Mouse (Mus musculus) layer of hippocampus, postnatal 14 days (tissue): ENCODE results near the gene Sh3yl1. TPM values are rescaled to one million over a fixed set of nuclear protein-coding genes. Genes with fewer than 3 reads are reported as not detected.
A peak's percentile ranks its signal among the peaks of the same experiment; 100 is the strongest.

ENCODE experiments used
- DNase-seq, 2 experiments: peaks; one replicate each; pipeline ENCODE4 v3.0.0; 2021 to 2022; ENCODE audit warnings: low spot score in 2 of 2, mixed read lengths in 1 of 2
- long read RNA-seq, 2 experiments: library from polyadenylated mRNA; stranded (forward); transcript quantifications; one replicate each; pipeline ENCODE4 v2.0.0; 2021
- total RNA-seq, 2 experiments: library from RNA; stranded (reverse); gene quantifications; 2 replicates each; pipeline ENCODE4 v1.2.3; 2021

The Sh3yl1 gene
- total RNA-seq = 10 to 100 TPM; 15.1 to 17.0 TPM
- long read RNA-seq, experiment 1, transcript Sh3yl1-201 (10 exons, 1,750 nt) = major isoform, 23 of 25 reads
- long read RNA-seq, experiment 1, partial matches to known transcripts = 0 of 25 reads
- long read RNA-seq, experiment 1, other reads (novel, unspliced or antisense) = 1 of 25 reads
- long read RNA-seq, experiment 2, transcript Sh3yl1-201 (10 exons, 1,750 nt) = major isoform, 27 of 28 reads
- long read RNA-seq, experiment 2, partial matches to known transcripts = 0 of 28 reads
- long read RNA-seq, experiment 2, other reads (novel, unspliced or antisense) = 1 of 28 reads

- peak; percentile 95 to 96 for DNase-seq
Observed at GRCm38 (mm10) chr12:30911261-30912047, at the start of gene Sh3yl1, which contains the start of gene Acp1. Sh3yl1 (plus strand) TSS chr12:30911668. Acp1 (minus strand) TSS chr12:30911589.

- DNase-seq = no peak
Observed at GRCm38 (mm10) chr12:30864347-30864746, 47.1 kb upstream of the Sh3yl1 start.

GRCm38 (mm10) chr12:30865781-30866180 lies 45.7 kb upstream of the Sh3yl1 start:
- no peak for DNase-seq

- DNase-seq = no peak
Observed at GRCm38 (mm10) chr12:30879447-30879846, 32.0 kb upstream of the Sh3yl1 start.

- no peak for DNase-seq
Observed at GRCm38 (mm10) chr12:30883592-30883985, 27.9 kb upstream of the Sh3yl1 start.

GRCm38 (mm10) chr12:30883986-30884621 lies 27.4 kb upstream of the Sh3yl1 start, which contains the start of gene Alkal2:
Alkal2 (plus strand) TSS chr12:30884322.
- DNase-seq = peak in 1 of 2 experiments; percentile 17

- no peak for DNase-seq
Observed at GRCm38 (mm10) chr12:30884622-30885230, 26.7 kb upstream of the Sh3yl1 start.

- DNase-seq = no peak
Observed at GRCm38 (mm10) chr12:30885891-30886290, 25.6 kb upstream of the Sh3yl1 start.

- DNase-seq = no peak
Observed at GRCm38 (mm10) chr12:30888003-30888402, 23.5 kb upstream of the Sh3yl1 start.

- peak; percentile 46 to 79 for DNase-seq
Observed at GRCm38 (mm10) chr12:30890067-30890466, 21.4 kb upstream of the Sh3yl1 start.

GRCm38 (mm10) chr12:30891438-30891837 lies 20.0 kb upstream of the Sh3yl1 start:
- no peak for DNase-seq

- DNase-seq = no peak
Observed at GRCm38 (mm10) chr12:30897039-30897438, 14.4 kb upstream of the Sh3yl1 start.

- DNase-seq = no peak
Observed at GRCm38 (mm10) chr12:30908658-30909057, 2.8 kb upstream of the Sh3yl1 start.

GRCm38 (mm10) chr12:30909881-30910280 lies 1.6 kb upstream of the Sh3yl1 start:
- DNase-seq = no peak

- no peak for DNase-seq
Observed at GRCm38 (mm10) chr12:30910860-30911259, 608 bp upstream of the Sh3yl1 start.

GRCm38 (mm10) chr12:30912048-30912381 lies 547 bp downstream of the Sh3yl1 start:
- peak; percentile 22 to 39 for DNase-seq

- DNase-seq = no peak
Observed at GRCm38 (mm10) chr12:30912840-30913239, 1.4 kb downstream of the Sh3yl1 start.

- DNase-seq = no peak
Observed at GRCm38 (mm10) chr12:30922401-30922800, 10.9 kb downstream of the Sh3yl1 start.

GRCm38 (mm10) chr12:30928182-30928581 lies 16.7 kb downstream of the Sh3yl1 start:
- no peak for DNase-seq

- DNase-seq = no peak
Observed at GRCm38 (mm10) chr12:30933299-30933698, 21.8 kb downstream of the Sh3yl1 start.

GRCm38 (mm10) chr12:30936899-30937298 lies 25.4 kb downstream of the Sh3yl1 start:
- no peak for DNase-seq
